Mouse (Mus musculus): ENCODE results near the gene Spata25.
"Not testable (repeated sequence)": the region's sequence is repeated elsewhere in the genome, so short reads cannot be mapped to it uniquely, and the experiment has no call there.

Spata25 gene

DNA sequence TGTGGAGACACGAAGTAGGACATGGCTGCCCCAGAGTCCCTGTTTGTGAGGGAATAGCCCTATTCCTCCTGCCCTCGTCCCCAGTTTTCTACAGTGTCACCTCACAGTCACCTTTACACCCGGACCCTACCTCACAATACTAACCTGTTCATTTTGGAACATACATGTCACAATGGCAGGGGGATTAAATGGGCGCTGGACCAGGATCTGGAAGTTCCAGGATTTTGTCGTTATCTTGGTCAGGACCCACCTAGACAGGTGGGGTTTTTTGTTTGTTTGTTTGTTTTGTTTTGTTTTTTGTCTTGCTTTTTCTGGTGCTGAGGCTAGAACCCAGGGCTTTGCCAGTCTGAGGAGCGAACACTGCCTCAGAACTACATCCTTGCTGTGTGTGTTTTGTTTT is at the start of gene Spata25:
TSS of gene Spata25 (minus strand) at position 101 of the 400 bp plus-strand sequence.
- no peak for DNase-seq (ENCODE audit: low read depth, low spot score)

DNA sequence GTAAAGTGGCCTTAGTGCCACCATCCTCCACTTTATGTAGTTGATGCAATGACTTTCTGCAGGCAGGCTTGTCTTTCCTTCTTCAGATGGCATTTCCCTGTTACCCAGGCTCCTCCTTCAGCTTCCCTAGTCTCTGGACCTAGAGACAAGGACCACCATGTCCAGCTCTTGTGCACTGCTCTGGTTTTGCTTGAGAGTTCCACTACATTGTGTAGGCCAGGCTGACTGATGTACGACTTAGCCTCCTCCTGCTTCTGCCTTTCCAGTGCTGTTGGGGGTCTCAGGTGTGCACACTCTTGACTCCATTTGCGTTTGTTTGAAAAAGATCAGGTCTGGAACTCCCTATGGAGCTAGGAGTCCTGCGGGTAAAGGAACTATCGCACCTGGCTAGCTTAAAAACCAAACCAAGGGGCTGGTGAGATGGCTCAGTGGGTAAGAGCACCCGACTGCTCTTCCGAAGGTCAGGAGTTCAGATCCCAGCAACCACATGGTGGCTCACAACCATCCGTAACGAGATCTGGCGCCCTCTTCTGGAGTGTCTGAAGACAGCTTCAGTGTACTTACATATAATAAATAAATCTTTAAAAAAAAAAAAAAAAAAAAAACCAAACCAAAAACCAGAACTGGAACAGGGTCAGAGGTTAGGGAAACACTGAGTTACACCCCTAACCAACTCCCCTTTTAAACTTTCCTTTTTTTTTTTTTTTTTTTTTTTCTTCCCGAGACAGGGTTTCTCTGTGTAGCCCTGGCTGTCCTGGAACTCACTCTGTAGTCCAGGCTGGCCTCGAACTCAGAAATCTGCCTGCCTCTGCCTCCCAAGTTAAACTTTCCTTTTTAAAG is 49.3 kb upstream of the Spata25 start:
- DNase-seq (ENCODE audit: low read depth, low spot score), result not testable (repeated sequence)

DNA sequence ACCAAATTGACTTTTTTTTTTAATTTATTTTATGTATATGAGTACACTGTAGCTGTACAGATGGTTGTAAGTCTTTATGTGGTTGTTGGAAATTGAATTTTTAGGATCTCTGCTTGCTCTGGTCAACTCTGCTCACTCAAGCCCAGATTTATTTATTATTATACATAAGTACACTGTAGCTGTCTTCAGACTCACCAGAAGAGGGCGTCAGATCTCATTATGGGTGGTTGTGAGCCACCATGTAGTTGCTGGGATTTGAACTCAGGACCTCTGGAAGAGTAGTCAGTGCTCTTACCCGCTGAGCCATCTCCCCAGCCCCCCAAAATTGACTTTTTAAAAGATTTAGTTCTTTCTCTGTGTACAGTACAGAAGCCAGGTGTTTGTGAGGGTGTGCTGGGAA is 47.3 kb upstream of the Spata25 start:
- not testable (repeated sequence) for DNase-seq (ENCODE audit: low read depth, low spot score)

DNA sequence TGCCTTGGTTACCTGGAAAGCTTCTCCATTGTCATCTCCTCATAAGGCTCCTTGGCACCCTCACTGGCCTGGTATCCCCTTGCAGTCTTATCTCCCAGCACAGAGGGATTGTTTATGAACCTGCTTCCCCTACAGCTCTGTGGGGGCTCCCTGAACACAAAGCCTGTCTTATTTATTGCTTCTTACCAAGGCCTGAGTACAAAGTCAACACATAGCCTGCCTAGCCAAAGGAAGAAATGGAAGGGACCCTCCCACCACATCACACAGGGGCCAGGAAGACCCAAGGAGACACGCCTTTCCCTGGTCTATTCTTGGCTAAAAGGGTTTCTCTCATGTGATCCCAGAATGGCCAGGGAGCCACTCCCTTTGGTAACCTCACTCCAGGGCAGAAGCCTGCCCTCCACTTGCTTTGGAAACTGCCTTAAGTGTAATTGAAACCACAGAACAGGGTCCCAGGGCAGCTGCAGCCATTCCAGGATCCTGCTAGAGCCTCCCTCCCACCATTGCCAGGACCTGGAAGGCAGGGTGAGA is 46.0 kb upstream of the Spata25 start:
- DNase-seq (ENCODE audit: low read depth, low spot score), result no peak

DNA sequence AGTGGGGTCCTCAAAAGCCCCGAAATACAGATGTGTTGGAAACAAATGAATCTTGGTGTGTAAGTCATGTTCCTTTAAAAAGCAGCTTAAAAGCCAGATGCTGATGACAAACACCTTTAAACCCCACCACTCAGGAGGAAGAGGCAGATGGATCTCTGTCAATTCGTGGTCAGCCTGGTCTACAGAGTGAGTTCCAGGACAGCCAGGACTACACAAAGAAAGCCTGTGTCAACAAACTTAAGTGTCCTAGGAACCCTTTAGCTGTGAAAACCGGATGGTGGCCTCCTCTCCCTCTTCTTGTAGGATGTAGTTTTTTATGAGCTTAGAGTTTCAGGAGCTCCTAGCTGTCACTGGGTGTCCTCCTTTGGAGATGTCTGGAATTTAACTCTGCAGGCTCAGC is 45.3 kb upstream of the Spata25 start:
- no peak for DNase-seq (ENCODE audit: low read depth, low spot score)

DNA sequence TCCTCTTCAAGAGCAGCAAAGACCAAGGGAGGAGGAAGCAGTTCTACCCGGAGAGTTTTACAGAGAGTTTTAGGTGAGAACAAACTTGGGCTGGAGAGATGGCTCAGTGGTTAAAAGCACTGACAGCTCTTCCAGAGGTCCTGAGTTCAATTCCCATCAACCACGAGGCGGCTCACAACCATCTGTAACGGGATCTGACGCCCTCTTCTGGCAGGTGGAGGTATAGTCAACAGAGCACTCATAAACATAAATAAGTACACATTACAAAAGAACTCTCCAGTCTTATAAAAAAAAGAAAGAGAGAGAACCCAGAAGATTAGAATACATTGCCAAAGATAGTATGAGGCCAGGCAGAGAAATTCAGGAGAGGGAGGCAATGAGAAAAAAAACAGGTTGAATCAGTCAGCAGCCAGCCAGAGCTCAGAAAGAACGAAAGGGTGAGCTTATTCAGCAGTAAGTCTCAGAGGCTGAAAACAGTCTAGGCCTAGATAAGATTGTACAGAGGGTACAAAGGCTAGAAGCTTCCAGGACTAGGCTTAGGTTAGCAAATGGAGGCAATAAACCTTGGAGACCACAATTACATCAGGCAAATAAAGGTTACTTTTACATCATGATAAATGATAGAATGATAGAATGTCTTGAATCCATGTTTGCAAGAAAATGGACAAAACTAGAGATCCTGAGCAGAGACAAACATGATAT is 43.4 kb upstream of the Spata25 start:
- no peak for DNase-seq (ENCODE audit: low read depth, low spot score)

DNA sequence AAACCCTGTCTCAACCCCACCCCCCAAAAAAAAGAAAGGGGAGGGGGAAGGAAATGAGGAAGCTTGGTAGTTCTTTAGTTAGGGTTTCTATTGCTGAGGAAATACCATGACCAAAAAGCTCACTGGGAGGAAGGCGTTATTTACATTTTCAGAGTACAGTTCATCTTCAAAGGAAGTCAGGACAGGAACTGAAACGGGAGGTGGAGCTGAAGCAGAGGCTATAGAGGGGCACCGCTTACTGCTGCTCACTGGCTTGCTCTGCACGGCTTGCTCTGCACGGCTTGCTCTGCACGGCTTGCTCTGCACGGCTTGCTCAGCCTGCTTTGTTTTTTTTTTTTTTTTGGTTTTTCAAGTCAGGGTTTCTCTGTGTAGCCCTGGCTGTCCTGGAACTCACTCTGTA is 40.2 kb upstream of the Spata25 start:
- peak; percentile 72 for DNase-seq (ENCODE audit: low read depth, low spot score)

DNA sequence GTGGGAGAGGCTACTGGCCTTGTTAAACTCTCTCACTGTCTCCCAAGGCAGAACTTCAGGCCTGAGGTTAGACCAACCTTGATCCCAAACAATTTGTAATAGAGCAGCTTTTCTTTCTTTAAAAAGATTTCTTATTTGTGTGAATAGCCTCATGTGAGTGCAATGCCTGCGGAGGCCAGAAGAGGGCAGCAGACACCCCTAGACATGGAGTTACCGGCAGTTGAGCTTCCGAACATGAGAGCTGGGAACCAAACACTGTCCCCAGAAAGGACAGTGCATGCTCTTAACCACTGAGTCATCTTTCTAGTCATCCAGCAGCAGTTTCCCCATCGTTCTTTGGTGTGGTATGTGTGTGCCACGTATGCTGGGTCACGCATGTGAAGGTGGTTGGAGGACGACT is 39.2 kb upstream of the Spata25 start:
- peak; percentile 32 for DNase-seq (ENCODE audit: low read depth, low spot score)

DNA sequence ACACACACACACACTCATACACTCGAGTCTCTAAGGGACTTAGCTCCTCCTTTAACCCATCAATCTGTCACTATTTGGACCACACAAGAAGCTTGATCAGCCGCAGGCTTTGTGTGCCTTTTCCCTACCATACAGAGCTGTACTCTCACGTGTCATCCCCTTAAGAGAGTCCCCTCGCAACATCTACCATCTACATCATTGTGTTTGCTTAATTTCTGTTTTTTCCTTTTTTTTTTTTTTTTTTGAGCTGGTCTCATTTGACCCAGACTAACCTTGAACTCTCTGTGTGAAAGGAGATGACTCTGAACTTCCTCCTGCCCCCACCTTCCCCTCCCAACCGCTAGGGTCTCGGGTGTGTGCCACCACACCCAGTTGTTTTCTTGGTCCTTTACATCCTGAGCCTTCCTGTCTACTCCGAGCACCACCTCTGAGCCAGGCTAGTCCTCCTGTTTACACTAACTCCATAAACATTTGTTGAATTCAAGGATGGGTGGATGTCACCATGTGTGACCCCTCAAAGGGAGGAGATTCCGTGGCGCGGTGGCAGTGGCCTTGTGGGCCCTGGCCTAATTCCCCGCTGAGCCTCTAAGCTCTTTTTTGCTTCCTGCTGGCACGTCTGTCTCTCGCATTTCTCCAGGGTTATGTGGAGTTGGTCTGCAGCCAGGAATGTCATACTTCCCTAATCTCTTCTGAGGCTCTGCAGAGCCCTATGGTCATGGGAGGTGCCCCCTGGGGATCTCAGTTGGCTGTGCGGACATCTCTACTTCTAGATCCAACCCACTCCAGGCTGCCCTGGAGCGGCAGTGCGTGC is 38.6 kb upstream of the Spata25 start:
- DNase-seq (ENCODE audit: low read depth, low spot score), result peak; percentile 73

DNA sequence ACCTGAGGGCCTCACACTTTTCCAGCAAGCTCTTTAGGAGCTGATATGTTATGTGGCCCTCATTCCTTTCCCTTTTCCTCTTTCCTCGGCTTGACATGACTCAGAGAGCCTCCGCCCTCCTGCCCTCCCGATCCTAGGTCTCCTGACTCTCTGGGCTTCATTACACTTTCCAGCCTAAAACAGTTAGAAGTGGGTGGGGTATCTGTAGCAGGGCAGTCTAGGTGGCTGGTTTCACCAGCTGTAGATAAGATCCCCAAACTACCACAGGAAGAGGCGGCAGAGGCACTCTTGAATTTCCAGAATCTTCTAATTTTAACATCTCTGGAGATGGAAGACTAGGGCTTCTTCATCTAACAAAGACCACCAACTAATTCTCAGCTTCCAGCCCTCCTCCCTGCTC is 36.3 kb upstream of the Spata25 start:
- DNase-seq (ENCODE audit: low read depth, low spot score), result peak; percentile 21

DNA sequence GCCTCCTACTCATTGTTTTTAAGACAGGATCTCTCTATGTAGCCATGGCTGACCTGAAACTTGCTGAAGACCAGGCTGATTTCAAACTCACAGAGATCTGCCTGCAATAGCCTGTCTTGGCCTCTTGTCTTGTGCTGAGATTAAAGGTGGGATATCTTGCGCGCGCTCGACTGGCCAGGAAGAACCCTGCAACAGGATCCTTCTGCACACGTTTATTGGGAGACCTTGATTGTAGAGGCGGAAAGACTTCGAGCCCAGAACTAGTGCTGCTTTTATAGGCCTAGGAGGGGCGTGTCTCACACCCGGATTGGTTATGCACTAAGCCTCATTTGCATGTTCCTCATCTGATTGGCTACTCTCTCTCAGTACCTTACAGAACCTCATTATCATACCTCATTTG is 35.1 kb upstream of the Spata25 start:
- not testable (repeated sequence) for DNase-seq (ENCODE audit: low read depth, low spot score)

DNA sequence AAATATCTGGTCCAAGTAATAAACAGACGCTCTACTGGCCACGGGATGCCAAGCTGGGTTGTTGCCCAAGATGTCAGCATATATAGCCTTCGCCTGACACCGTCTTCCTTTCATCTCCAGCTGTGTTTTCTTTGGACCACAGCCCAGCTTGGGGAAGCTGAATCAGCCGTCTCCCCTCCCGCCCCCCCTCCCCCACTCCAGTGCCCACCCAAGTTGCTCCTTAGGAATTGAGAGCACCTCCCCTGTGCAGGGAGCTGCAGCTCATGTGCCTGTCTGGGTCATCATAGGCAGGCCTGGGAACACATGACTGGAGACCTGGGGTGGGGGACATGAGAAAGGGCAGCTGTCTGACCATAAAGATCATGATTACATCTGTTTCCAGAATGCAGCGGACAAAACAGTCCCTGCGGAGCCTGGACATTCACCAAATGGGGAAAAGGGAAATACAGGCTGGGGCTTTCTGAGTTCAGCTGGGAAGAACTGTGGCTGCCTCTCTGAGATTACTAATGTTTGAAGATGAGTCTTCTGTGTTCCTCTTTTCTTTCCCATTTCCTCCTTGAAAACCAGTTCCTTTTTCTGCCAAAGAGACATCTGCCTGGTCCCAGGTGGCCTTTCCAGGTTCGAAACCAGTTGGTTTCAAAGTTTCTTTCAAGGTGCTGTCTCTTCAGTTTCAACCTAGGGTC is 34.0 kb upstream of the Spata25 start:
- DNase-seq (ENCODE audit: low read depth, low spot score), result no peak

DNA sequence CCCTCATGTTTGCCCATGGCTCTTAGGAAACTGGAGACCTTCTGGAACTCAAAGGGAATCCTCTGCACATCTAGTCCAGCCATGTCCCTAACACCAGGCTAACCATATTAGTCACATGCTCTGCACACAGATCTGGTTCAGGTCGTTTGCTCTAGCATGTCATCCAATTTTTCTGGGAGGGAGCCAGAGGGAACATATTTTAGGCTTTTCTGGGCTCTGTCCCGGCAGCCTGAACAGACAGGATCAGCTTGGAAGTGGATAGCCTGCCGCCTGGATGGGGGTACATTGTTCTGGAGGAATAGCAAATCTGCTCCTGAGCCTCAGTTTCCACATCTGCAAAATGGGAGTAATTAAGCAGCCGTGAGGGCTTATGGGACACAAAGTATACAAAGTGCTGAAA is 32.8 kb upstream of the Spata25 start:
- DNase-seq (ENCODE audit: low read depth, low spot score), result no peak

DNA sequence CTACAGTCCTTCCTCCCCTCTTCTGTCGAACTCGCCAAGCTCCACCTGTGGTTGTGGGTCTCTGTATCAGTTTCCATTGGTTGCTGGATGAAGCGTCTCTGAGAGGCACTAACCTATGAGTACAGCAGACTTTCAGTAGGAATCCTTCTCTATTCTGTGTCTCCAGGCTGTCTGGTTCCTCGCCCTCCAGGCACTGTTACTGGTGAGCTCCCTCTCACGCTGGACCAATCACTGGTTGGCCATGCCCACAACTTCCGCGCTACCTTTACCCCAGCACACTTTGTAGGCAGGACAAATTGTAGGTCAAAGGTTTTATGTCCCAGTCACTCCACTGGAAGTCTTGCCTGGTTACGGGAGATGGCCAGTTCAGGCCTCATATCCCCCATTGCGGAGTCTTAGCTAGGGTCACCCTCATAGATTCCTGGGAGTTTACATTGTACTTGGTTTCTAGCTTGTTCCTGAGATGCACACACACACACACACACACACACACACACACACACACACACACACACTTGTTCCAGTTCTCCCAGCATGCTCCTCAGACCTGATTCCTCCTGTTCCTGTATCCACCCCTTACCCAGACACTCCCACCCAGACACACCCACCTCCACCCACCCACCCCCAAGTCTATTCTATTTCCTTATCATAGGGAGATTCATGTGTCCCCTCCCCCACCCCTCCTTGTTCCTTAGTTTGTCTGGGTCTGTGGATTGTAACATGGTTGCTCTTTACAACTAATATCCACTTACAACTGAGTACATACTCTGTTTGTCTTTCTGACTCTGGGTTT is 31.5 kb upstream of the Spata25 start:
- DNase-seq (ENCODE audit: low read depth, low spot score), result peak; percentile 33

DNA sequence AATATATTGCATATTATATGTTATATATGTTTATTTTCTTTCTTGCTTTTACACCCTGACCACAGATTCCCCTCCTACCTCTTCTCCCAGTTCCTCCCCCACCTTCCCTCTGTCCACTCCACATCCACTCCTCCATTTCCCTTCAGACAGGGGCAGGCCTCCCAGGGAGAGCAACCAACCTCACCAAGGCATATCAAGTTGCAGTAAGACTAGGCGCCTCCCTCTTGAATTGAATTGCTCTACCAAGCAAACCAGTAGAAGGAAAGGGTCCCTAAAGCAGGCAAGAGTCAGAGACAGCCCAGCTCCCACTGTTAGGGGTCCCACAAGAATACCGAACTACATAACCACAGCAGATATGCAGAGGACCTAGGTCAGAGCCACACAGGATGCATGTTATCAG is 30.8 kb upstream of the Spata25 start:
- no peak for DNase-seq (ENCODE audit: low read depth, low spot score)

DNA sequence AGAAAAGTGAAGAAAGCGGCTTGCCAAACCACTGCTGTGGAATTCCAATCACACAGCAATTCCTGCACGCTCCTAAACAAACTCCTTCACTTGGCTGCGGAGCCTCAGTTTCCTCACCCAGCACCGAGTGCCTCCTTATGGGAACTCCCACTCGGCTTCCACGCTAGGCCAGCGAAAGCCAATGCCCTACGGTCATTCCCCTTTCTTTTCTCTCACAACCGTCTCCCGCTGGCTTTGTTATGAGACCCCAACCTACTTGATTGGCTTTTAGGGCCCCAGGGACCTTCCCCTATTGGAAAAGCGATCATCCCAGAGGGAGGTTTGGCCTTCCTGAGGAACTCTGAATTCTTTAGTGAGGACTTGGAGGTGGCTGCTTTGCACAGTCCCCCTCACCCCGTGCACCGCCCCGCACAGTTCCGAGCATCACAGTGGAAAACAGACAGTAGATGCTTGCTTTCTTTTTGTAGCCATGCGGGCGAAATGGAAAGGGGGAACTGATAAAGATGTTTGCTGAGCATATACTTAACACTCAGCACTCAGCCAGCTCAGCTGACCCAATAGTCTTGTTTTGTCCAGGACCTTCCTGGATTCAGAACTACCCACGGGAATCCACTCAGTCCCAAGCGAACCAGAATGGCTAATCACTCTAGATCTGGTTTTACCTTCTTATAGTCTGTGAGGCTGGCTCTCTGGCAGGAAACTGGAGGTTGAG is 29.7 kb upstream of the Spata25 start:
- peak; percentile 25 for DNase-seq (ENCODE audit: low read depth, low spot score)

DNA sequence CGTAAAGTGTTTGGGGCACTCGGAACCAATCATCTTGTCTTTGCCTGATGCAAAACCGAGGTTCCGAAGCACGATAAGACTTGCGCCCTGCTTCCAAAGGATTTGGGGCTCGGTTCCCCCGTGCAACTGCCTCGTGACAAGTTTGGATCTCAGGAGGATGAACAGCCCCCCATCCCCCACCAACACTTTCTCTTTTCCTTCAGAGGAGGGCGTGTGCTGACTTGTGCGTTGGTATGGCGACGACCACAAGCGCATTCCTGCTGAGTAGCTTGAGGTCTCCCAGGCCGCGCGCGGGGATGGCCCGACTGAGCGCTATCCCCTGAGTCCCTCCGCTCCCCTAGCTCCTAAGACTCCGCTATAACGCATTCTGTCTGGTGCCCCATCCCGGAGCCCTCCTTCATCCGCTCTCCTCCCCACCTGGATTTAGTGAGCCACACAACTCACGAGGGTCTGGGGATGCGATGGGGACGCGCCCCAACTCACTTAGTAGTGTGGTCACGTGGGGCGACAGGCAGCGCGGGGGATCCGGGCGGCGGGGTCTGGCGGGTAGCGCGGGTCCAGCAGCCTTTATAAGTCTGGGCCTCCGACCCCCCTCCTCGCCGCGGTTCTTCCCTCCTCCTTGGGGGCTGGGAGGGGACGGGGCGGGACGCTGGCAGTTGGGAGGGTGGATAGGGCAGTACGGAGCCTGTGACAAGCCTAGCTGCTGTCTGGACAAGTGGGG is 28.9 kb upstream of the Spata25 start, which contains the start of gene Pltp:
TSS of gene Pltp (minus strand) at position 611 of the 721 bp plus-strand sequence.
- peak; percentile 78 for DNase-seq (ENCODE audit: low read depth, low spot score)

DNA sequence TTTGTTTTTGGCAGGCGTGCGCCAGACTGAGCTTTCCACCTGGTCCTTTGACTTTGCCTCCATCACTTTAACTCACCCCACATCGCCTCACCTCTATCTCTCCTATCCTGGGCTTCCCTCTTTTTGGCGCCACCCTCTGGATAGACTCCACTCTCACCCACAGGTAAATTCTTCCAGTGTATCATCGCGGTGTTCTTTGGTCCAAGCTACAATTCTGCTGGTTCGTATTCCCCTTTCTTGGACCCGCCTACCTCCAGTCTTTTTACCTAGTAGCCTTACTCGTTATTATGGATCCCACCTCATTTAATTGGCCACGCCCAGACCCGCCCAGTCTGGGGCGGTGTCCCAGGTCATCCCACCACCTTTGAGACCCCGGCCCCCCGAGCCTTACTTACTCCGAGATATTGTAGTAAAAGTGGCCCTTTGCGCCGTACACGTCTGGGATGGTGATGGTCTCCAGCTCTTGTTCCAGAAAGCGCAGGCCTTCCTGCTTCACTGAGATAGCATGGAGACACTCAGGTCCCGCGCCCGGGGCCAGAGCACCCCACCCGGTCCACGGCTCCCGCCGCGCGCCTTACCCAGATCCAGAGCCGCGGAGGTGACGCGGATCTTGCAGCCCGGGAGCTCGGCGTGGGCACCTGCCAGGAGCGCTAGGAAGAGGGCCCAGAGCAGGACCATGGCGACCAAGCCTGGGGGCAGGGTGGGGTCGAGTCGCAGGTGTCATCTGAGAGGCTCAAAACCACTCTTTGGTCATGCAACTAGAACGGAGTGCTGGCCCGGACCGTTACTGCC is 28.2 kb upstream of the Spata25 start:
- peak; percentile 45 for DNase-seq (ENCODE audit: low read depth, low spot score)

Data from CD4-positive helper T cell, adult 2 months (primary cell).